Mouse (Mus musculus): ENCODE measurements at regions not wholly inside any gene's neighbourhood (a gene's known extent, or its start where the extent isn't known, plus 50 kb on each side); places are given as distances from the start of the nearest gene placed in this dataset.

GRCm38 (mm10) chr1:57615155-57615554 lies 158.8 kb upstream of the Spats2l start:
- Histone ChIP-seq H3K4me1 (peaks cover 18% of the 10 kb centered on the region), H3K9me3 (no peaks in the 10 kb centered on the region), H3K4me3 (no peak overlapping the region), H3K27me3 (ENCODE audit: poor library complexity, severe bottlenecking) (peaks cover 48% of the 10 kb centered on the region), H3K36me3 (replicated peaks) (no peaks in the 10 kb centered on the region), H3K27ac (no peak overlapping the region)
- no peak for DNase-seq (ENCODE audit: extremely low spot score, low spot score)

- no peaks in the 10 kb centered on the region for H3K9me3 ChIP-seq
- no peak overlapping the region for H3K4me3 ChIP-seq
- 88% methylated on average over 3 of the region's 3 CpGs for WGBS
- no peak for DNase-seq (ENCODE audit: extremely low spot score, low spot score)
- peaks cover 27% of the 10 kb centered on the region for H3K27me3 ChIP-seq (ENCODE audit: poor library complexity, severe bottlenecking)
- no peaks in the 10 kb centered on the region for H3K36me3 ChIP-seq (replicated peaks)
- H3K27ac ChIP-seq, result no peak overlapping the region
- peaks cover 13% of the 10 kb centered on the region for H3K4me1 ChIP-seq
These were observed 156.6 kb upstream of the Spats2l start for GRCm38 (mm10) chr1:57617316-57617715.

DNA sequence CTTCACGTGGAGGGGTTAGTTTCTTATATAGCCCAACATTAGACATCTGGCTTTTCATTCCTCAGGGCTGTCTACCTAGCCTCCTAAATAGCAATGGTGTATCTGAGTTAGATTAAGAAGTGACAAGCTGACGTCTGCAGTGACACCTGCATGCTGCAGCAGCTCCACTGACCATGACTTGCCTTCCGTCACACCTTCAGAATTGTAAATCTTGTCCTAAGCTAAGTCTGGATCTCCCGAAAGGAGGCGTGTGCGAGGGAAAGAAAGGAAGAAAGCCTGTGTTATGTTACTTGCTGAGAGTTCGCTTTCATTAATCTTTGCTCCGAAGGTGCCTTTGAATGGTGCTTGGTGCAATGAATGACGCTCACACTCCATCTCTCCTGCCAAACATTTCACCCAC lies 151.4 kb upstream of the Spats2l start:
- WGBS, result 90% methylated on average over 9 of the region's 9 CpGs
- Histone ChIP-seq H3K9me3 (no peaks in the 10 kb centered on the region), H3K27ac (no peak overlapping the region), H3K4me1 (no peaks in the 10 kb centered on the region), H3K27me3 (ENCODE audit: poor library complexity, severe bottlenecking) (no peaks in the 10 kb centered on the region), H3K4me3 (no peak overlapping the region), H3K36me3 (replicated peaks) (no peaks in the 10 kb centered on the region)
- DNase-seq (ENCODE audit: extremely low spot score, low spot score), result no peak

DNA sequence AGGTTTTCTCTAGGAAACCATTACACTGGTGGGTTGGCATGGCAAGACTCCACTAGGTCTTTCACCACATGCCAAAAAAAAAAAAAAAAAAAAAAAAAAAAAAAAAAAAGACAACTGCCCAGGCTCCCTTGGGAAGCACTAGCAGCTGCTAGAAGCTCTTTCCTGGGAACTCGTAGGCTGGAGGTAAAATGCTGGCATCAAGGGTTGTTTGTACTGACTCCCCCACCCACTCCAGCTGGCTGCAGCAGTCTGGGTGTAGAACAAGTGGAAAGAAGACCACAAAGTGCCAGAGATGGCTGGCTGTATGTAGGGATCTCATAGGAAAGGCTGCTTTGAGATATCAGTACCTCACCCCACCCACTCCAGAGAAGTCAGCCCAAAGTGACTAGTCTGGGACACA lies 140.0 kb upstream of the Spats2l start:
- WGBS, result 60% methylated on average over 1 of the region's 1 CpGs
- H3K4me3 ChIP-seq, result no peak overlapping the region
- DNase-seq (ENCODE audit: extremely low spot score, low spot score), result no peak
- H3K9me3 ChIP-seq, result no peaks in the 10 kb centered on the region
- no peak overlapping the region for H3K27ac ChIP-seq
- H3K27me3 ChIP-seq (ENCODE audit: poor library complexity, severe bottlenecking), result no peaks in the 10 kb centered on the region
- no peaks in the 10 kb centered on the region for H3K4me1 ChIP-seq
- no peaks in the 10 kb centered on the region for H3K36me3 ChIP-seq (replicated peaks)

- Histone ChIP-seq H3K27me3 (ENCODE audit: poor library complexity, severe bottlenecking) (no peaks in the 10 kb centered on the region), H3K4me1 (0 out of 2 replicates have a peak, but pooled peaks cover 4% of the 10 kb centered on the region), H3K9me3 (no peaks in the 10 kb centered on the region), H3K27ac (no peak overlapping the region), H3K4me3 (no peak overlapping the region), H3K36me3 (replicated peaks) (no peaks in the 10 kb centered on the region)
- DNase-seq (ENCODE audit: extremely low spot score, low spot score), result no peak
- WGBS, result 89% methylated on average over 5 of the region's 5 CpGs
These were observed 131.8 kb upstream of the Spats2l start for GRCm38 (mm10) chr1:57642131-57642530.

GRCm38 (mm10) chr1:57643466-57644097 lies 130.4 kb upstream of the Spats2l start:
- no peaks in the 10 kb centered on the region for H3K27me3 ChIP-seq (ENCODE audit: poor library complexity, severe bottlenecking)
- WGBS, result 74% methylated on average over 6 of the region's 6 CpGs
- DNase-seq (ENCODE audit: extremely low spot score, low spot score), result no peak
- H3K36me3 ChIP-seq (replicated peaks), result no peaks in the 10 kb centered on the region
- H3K4me3 ChIP-seq, result no peak overlapping the region
- H3K9me3 ChIP-seq, result no peaks in the 10 kb centered on the region
- 0 out of 2 replicates have a peak, but pooled peaks cover 4% of the 10 kb centered on the region for H3K4me1 ChIP-seq
- H3K27ac ChIP-seq, result no peak overlapping the region

DNA sequence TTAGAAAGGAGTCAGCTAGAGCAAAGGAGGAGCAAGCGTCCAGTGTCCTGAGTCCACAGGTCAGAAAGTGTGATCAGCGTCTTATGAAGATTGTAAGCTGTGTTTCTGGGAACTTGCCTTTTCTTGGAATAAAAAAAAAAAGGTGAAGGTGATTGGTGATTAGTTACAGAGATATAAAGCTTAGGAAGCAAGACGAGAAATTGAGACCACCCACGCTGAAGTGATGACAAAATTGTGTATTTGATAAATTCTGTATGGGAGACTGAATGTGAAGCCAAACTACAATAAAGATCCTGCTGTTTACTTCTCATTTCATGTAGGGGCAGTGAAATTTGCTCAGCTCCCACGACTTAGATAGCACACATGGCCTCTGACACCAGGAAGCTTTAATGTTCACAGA lies 109.0 kb upstream of the Spats2l start:
- Histone ChIP-seq H3K4me3 (no peak overlapping the region), H3K27ac (no peak overlapping the region), H3K27me3 (ENCODE audit: poor library complexity, severe bottlenecking) (no peaks in the 10 kb centered on the region), H3K4me1 (peaks cover 6% of the 10 kb centered on the region; the same call in 1 of the 2 replicates), H3K9me3 (0 out of 2 replicates have a peak, but pooled peaks cover 3% of the 10 kb centered on the region), H3K36me3 (replicated peaks) (no peaks in the 10 kb centered on the region)
- 83% methylated on average over 5 of the region's 5 CpGs for WGBS
- no peak for DNase-seq (ENCODE audit: extremely low spot score, low spot score)

GRCm38 (mm10) chr1:57665724-57666123 lies 108.2 kb upstream of the Spats2l start:
- H3K27me3 ChIP-seq (ENCODE audit: poor library complexity, severe bottlenecking), result no peaks in the 10 kb centered on the region
- H3K4me1 ChIP-seq, result peaks cover 6% of the 10 kb centered on the region; the same call in 1 of the 2 replicates
- 80% methylated on average over 3 of the region's 3 CpGs for WGBS
- no peak overlapping the region for H3K27ac ChIP-seq
- H3K4me3 ChIP-seq, result no peak overlapping the region
- 0 out of 2 replicates have a peak, but pooled peaks cover 3% of the 10 kb centered on the region for H3K9me3 ChIP-seq
- no peak for DNase-seq (ENCODE audit: extremely low spot score, low spot score)
- no peaks in the 10 kb centered on the region for H3K36me3 ChIP-seq (replicated peaks)

GRCm38 (mm10) chr1:57666179-57666693 lies 107.7 kb upstream of the Spats2l start:
- 76% methylated on average over 6 of the region's 6 CpGs for WGBS
- no peak for DNase-seq (ENCODE audit: extremely low spot score, low spot score)
- H3K27me3 ChIP-seq (ENCODE audit: poor library complexity, severe bottlenecking), result no peaks in the 10 kb centered on the region
- H3K27ac ChIP-seq, result no peak overlapping the region
- H3K4me3 ChIP-seq, result no peak overlapping the region
- H3K4me1 ChIP-seq, result peaks cover 6% of the 10 kb centered on the region; the same call in 1 of the 2 replicates
- no peaks in the 10 kb centered on the region for H3K36me3 ChIP-seq (replicated peaks)
- 0 out of 2 replicates have a peak, but pooled peaks cover 3% of the 10 kb centered on the region for H3K9me3 ChIP-seq

DNA sequence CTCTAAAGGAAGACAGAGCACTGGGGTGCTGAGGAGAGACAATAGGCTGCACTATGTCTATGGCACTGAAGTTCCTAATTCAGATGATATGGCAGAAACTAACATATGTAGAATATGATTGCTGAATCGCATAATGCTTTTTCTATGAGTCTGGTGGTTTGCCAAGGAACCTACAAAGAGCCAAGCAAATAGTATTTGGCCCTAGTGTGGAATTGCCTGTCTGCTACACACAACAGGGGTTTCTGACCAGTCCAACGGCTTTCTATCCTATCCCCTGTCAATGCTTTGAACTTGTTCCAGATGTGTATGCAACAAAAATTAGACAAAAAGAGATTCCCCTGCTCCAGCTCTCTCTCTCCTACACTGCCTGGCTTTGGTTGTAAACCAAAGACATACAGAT lies 100.5 kb upstream of the Spats2l start:
- Histone ChIP-seq H3K4me3 (no peak overlapping the region), H3K27me3 (ENCODE audit: poor library complexity, severe bottlenecking) (no peaks in the 10 kb centered on the region), H3K9me3 (no peaks in the 10 kb centered on the region), H3K36me3 (replicated peaks) (no peaks in the 10 kb centered on the region), H3K4me1 (peaks cover 15% of the 10 kb centered on the region), H3K27ac (no peak overlapping the region)
- WGBS, result 78% methylated on average over 2 of the region's 2 CpGs
- no peak for DNase-seq (ENCODE audit: extremely low spot score, low spot score)

DNA sequence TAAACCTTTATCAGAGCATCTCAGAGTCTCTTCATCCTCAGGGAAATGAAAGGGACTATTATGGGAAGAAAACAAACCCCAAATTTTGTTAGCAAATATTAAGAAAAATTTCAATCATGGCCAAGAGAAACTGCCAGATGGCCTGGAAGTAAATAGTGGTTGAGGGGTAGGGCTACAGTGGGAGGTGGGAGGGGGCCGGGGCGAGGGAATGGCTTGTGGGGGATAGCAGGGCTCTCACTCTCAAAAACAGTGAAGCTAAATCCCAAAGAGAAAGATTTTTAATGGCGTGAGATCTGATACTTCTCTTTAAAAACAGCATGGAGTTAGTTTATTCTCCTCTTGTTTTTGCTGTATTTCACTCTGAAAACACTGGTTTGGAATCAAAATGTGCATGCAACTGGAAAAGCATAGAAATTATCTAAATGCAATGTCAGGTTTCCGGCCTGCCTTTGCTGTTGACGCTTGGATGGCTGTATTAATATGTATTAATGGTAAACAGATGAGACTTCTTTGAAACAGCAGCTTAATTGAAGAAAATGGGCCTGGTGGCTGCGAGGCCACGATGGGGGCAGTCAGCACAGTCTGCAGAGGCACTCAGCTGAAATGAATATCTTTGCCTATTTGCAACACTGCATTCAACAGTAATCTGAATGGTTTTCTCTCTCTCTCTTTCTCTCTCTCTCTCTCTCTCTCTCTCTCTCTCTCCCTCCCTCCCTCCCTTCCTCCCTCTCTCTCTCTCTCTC lies 99.8 kb upstream of the Spats2l start:
- no peak overlapping the region for H3K27ac ChIP-seq
- DNase-seq (ENCODE audit: extremely low spot score, low spot score), result no peak
- 63% methylated on average over 7 of the region's 7 CpGs for WGBS
- H3K4me3 ChIP-seq, result no peak overlapping the region
- no peaks in the 10 kb centered on the region for H3K9me3 ChIP-seq
- peaks cover 15% of the 10 kb centered on the region for H3K4me1 ChIP-seq
- no peaks in the 10 kb centered on the region for H3K36me3 ChIP-seq (replicated peaks)
- H3K27me3 ChIP-seq (ENCODE audit: poor library complexity, severe bottlenecking), result no peaks in the 10 kb centered on the region

DNA sequence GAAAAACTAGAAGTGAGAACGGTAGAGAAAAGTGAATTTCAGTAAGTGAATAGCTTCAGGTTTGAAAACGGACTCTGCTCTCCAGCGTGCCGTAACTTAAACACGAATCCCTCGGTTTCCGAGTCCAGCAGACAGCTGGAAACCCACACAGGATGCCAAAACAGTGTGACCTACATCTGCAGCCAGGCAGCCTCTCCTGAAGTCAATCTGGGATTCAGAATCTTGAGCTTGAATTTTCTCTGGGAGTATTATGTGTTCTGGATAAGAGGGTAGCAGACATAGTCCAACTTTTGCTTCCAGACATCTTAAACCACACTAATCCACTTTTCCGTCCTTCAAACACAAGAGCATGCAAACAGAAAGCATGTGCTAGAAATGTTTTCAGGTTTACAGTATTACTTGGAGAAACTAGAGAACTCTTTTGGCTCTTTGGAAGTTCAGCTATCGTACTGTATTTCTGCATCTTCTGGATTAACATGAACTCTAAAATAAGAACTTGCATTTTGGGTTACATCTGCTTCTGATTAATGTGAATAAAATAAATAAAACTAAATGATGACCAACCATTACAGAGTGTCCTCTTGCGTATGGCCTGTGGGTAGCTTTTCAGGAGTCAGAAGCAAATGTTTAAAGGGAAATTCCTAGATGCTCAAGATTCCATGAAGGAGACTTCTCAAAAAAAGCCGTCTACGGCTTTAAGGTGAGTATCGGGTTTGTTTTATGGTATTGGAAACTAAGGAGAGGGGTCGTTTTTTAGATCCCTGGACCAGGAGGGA lies 89.4 kb upstream of the Spats2l start:
- no peaks in the 10 kb centered on the region for H3K36me3 ChIP-seq (replicated peaks)
- H3K9me3 ChIP-seq, result no peaks in the 10 kb centered on the region
- H3K4me3 ChIP-seq, result no peak overlapping the region
- H3K27me3 ChIP-seq (ENCODE audit: poor library complexity, severe bottlenecking), result no peaks in the 10 kb centered on the region
- H3K4me1 ChIP-seq, result no peaks in the 10 kb centered on the region
- no peak for DNase-seq (ENCODE audit: extremely low spot score, low spot score)
- no peak overlapping the region for H3K27ac ChIP-seq
- WGBS, result 87% methylated on average over 14 of the region's 14 CpGs

- H3K4me1 ChIP-seq, result no peaks in the 10 kb centered on the region
- no peak overlapping the region for H3K4me3 ChIP-seq
- no peaks in the 10 kb centered on the region for H3K27me3 ChIP-seq (ENCODE audit: poor library complexity, severe bottlenecking)
- H3K9me3 ChIP-seq, result no peaks in the 10 kb centered on the region; the same call in 1 of the 2 replicates
- H3K27ac ChIP-seq, result no peak overlapping the region
- H3K36me3 ChIP-seq (replicated peaks), result no peaks in the 10 kb centered on the region
- no peak for DNase-seq (ENCODE audit: extremely low spot score, low spot score)
These were observed 84.7 kb upstream of the Spats2l start for GRCm38 (mm10) chr1:57689253-57689652.
